Mouse (Mus musculus) CH12.LX (cell line): ENCODE measurements around the gene Fen1. TPM values are rescaled to one million over a fixed set of nuclear protein-coding genes. Genes with fewer than 3 reads are reported as not detected.

ENCODE experiments used
- DNase-seq: peaks from one replicate; pipeline ENCODE4 v3.0.0-alpha.2; 2013; ENCODE audit errors: extremely low read depth
- H3K27ac ChIP-seq: 2 replicates; pipeline ENCODE4 v1.5.1; 2012; ENCODE audit warnings: low read depth, mild to moderate bottlenecking, control low read depth, moderate library complexity; ENCODE audit not compliant: insufficient read depth
- H3K27me3 ChIP-seq: replicated peaks from 2 replicates; pipeline ENCODE3; 2012; ENCODE audit warnings: inconsistent platforms
- H3K36me3 ChIP-seq, 2 experiments: replicated peaks in 1 of 2; 2 replicates each; pipeline versions ENCODE3 to v1.6.1; 2012; ENCODE audit warnings: inconsistent platforms in 1 of 2, low read length in 1 of 2, mild to moderate bottlenecking in 1 of 2, mixed read lengths in 1 of 2, moderate library complexity in 1 of 2; ENCODE audit not compliant: control insufficient read depth in 1 of 2, insufficient read depth in 1 of 2
- H3K4me1 ChIP-seq, 2 experiments: 2 replicates each; pipeline ENCODE4 v1.6.1; 2012; ENCODE audit warnings: inconsistent platforms in 1 of 2, moderate library complexity in 1 of 2; ENCODE audit not compliant: insufficient read depth in 2 of 2, control insufficient read depth in 1 of 2
- H3K4me2 ChIP-seq: 2 replicates; pipeline ENCODE4 v1.6.1; 2012; ENCODE audit warnings: low read depth, mild to moderate bottlenecking, control low read depth; ENCODE audit not compliant: poor library complexity, insufficient read depth, severe bottlenecking
- H3K4me3 ChIP-seq, 3 experiments: fragments of 150-350 bp in 1 of 3; sonication (generic) in 1 of 3; replicated peaks in 1 of 3; 2 replicates each; pipeline versions ENCODE3 to v1.5.1; 2011 to 2012; ENCODE audit warnings: low read depth in 2 of 3, low read length in 2 of 3, mild to moderate bottlenecking in 2 of 3, moderate library complexity in 2 of 3, control low read depth in 1 of 3, improper control_type of control experiment in 1 of 3, inconsistent platforms in 1 of 3, mixed read lengths in 1 of 3; ENCODE audit not compliant: poor library complexity in 1 of 3
- H3K79me2 ChIP-seq: replicated peaks from 2 replicates; pipeline ENCODE4 v1.6.1; 2012; ENCODE audit warnings: mild to moderate bottlenecking, moderate library complexity; ENCODE audit not compliant: control insufficient read depth, poor library complexity, insufficient read depth, severe bottlenecking; ENCODE audit errors: extremely low read depth
- H3K9ac ChIP-seq: 2 replicates; pipeline ENCODE4 v1.6.1; 2012; ENCODE audit warnings: low read depth, mild to moderate bottlenecking, control low read depth, moderate library complexity; ENCODE audit not compliant: insufficient read depth
- H3K9me3 ChIP-seq: replicated peaks from 2 replicates; pipeline ENCODE3; 2012; ENCODE audit warnings: low read length, inconsistent platforms, mixed read lengths
- BHLHE40 ChIP-seq: IDR thresholded peaks from 2 replicates; pipeline ENCODE4 v1.6.1; 2011; ENCODE audit warnings: mild to moderate bottlenecking, low read depth, low read length, improper control_type of control experiment
- CTCF ChIP-seq, 2 experiments: IDR thresholded peaks in 1 of 2; conservative IDR thresholded peaks in 1 of 2; 2 replicates each; pipeline ENCODE4 v1.5.1; 2011 to 2012; ENCODE audit warnings: low read depth in 2 of 2, low read length in 2 of 2, improper control_type of control experiment in 1 of 2, inconsistent platforms in 1 of 2, mild to moderate bottlenecking in 1 of 2, moderate library complexity in 1 of 2
- ELF1 ChIP-seq: IDR thresholded peaks from 2 replicates; pipeline ENCODE4 v1.6.1; 2014; ENCODE audit warnings: low read depth, mild to moderate bottlenecking, inconsistent platforms, low read length, improper control_type of control experiment
- EP300 ChIP-seq: IDR thresholded peaks from 2 replicates; pipeline ENCODE4 v1.6.1; 2011; ENCODE audit warnings: low read length, improper control_type of control experiment
- ETS1 ChIP-seq: conservative IDR thresholded peaks from 2 replicates; pipeline ENCODE4 v1.6.1; 2012; ENCODE audit warnings: low read depth, mild to moderate bottlenecking, inconsistent platforms, low read length, improper control_type of control experiment, moderate library complexity
- GABPA ChIP-seq: IDR thresholded peaks from 2 replicates; pipeline ENCODE4 v1.6.1; 2012; ENCODE audit warnings: low read depth, low read length, improper control_type of control experiment, inconsistent platforms; ENCODE audit not compliant: insufficient replicate concordance
- HCFC1 ChIP-seq: IDR thresholded peaks from 2 replicates; pipeline ENCODE4 v1.6.1; 2012; ENCODE audit warnings: low read depth, mild to moderate bottlenecking, inconsistent platforms, low read length, improper control_type of control experiment
- IRF4 ChIP-seq: IDR thresholded peaks from 2 replicates; pipeline ENCODE4 v1.6.1; 2014; ENCODE audit warnings: low read depth, mild to moderate bottlenecking, inconsistent platforms, low read length, improper control_type of control experiment
- JUN ChIP-seq: IDR thresholded peaks from 2 replicates; pipeline ENCODE4 v1.6.1; 2011; ENCODE audit warnings: low read depth, mild to moderate bottlenecking, low read length, improper control_type of control experiment, moderate library complexity; ENCODE audit not compliant: insufficient read depth
- JUND ChIP-seq: conservative IDR thresholded peaks from 2 replicates; pipeline ENCODE4 v1.6.1; 2011; ENCODE audit warnings: low read depth, low read length, improper control_type of control experiment
- KAT2A ChIP-seq: IDR thresholded peaks from 2 replicates; pipeline ENCODE4 v1.6.1; 2012; ENCODE audit warnings: low read length, improper control_type of control experiment, inconsistent platforms; ENCODE audit not compliant: insufficient replicate concordance
- MAFK ChIP-seq: IDR thresholded peaks from 2 replicates; pipeline ENCODE4 v1.6.1; 2011; ENCODE audit warnings: low read length, improper control_type of control experiment; ENCODE audit not compliant: insufficient replicate concordance
- MEF2A ChIP-seq: IDR thresholded peaks from 2 replicates; pipeline ENCODE4 v1.6.1; 2014; ENCODE audit warnings: low read depth, mild to moderate bottlenecking, inconsistent platforms, low read length, improper control_type of control experiment, borderline replicate concordance
- NELFE ChIP-seq: IDR thresholded peaks from 2 replicates; pipeline ENCODE4 v1.6.1; 2011; ENCODE audit warnings: low read depth, low read length, improper control_type of control experiment
- PAX5 ChIP-seq: IDR thresholded peaks from 2 replicates; pipeline ENCODE4 v1.6.1; 2012; ENCODE audit warnings: low read length, inconsistent platforms, mixed read lengths
- RAD21 ChIP-seq: IDR thresholded peaks from 2 replicates; pipeline ENCODE4 v1.6.1; 2011; ENCODE audit warnings: low read depth, mild to moderate bottlenecking, low read length, improper control_type of control experiment, moderate library complexity
- RCOR1 ChIP-seq: conservative IDR thresholded peaks from 2 replicates; pipeline ENCODE4 v1.6.1; 2012; ENCODE audit warnings: low read depth, mild to moderate bottlenecking, inconsistent platforms, low read length, improper control_type of control experiment
- SIN3A ChIP-seq: IDR thresholded peaks from 2 replicates; pipeline ENCODE4 v1.6.1; 2012; ENCODE audit warnings: low read length, improper control_type of control experiment, inconsistent platforms
- SMC3 ChIP-seq: IDR thresholded peaks from 2 replicates; pipeline ENCODE4 v1.6.1; 2011; ENCODE audit warnings: low read depth, low read length, improper control_type of control experiment
- UBTF ChIP-seq: IDR thresholded peaks from 2 replicates; pipeline ENCODE4 v1.6.1; 2012; ENCODE audit warnings: low read depth, mild to moderate bottlenecking, inconsistent platforms, low read length, improper control_type of control experiment, moderate library complexity
- USF1 ChIP-seq: IDR thresholded peaks from 2 replicates; pipeline ENCODE4 v1.6.1; 2014; ENCODE audit warnings: low read depth, mild to moderate bottlenecking, inconsistent platforms, low read length, improper control_type of control experiment
- ZC3H11A ChIP-seq: IDR thresholded peaks from 2 replicates; pipeline ENCODE4 v1.6.1; 2012; ENCODE audit warnings: low read depth, mild to moderate bottlenecking, inconsistent platforms, low read length, improper control_type of control experiment
- ZNF384 ChIP-seq: IDR thresholded peaks from 2 replicates; pipeline ENCODE4 v1.6.1; 2012; ENCODE audit warnings: low read depth, low read length, improper control_type of control experiment, inconsistent platforms
- dilution Hi-C: fragments of 300-500 bp; cut with MboI; formaldehyde crosslinking; loops from 2 replicates; pipeline ENCODE4 v1.14.3; 2020; ENCODE audit warnings: low sequenced_read_pairs; ENCODE audit not compliant: extremely low pct_unique_long_range_greater_than_20kb, extremely low pct_ligation_motif_present
- in situ Hi-C: fragments of 300-500 bp; cut with MboI; formaldehyde crosslinking; loops from 3 replicates; pipeline ENCODE4 v1.14.3; 2019; ENCODE audit warnings: low sequenced_read_pairs, low pct_ligation_motif_present, low pct_unique_long_range_greater_than_20kb, mixed read lengths
- polyA plus RNA-seq: library from polyadenylated mRNA; unstranded; fragments of >175 nt; gene quantifications from 2 replicates; pipeline ENCODE4 v1.2.1, GENCODE M21; 2012; ENCODE audit warnings: low read depth; ENCODE audit not compliant: insufficient read length
- total RNA-seq, 2 experiments: library from RNA; depleted of rRNA; stranded (reverse); fragments of 300-350 nt in 1 of 2; fragments of >200 nt in 1 of 2; gene quantifications; 2 replicates each; pipeline ENCODE4 v1.2.3; 2012 to 2014

Fen1 gene
- total and polyA plus RNA-seq, 3 experiments: 111 to 156 (median 125) TPM

DNA sequence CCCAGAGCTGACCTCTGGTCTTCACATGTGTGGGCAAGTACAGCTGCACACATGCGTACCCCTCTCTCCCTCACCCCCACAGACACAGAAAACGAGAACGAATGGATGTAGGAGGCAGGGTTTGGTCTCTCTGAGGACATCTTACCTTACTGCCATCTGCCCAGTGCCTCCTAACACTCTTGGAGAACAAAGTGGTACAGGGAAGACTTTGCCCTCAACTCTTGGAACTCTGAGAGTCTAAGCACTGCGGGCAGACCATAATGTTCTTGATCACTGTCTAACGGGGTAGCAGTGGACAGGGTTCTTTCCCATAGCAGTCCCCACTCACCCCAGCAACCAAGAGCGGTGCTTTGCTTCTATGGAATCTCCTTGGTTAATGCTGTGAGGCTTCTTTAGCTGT is 14.9 kb downstream of the Fen1 start:
- dilution Hi-C loops: no loop called here
- no peaks in the 10 kb centered on the region for H3K27me3 ChIP-seq
- H3K4me2 ChIP-seq: no peak overlapping the region
- DNase-seq: no peak
- peaks cover 10 to 32% of the 10 kb centered on the region in 2 experiments for H3K4me1 ChIP-seq
- peaks cover 52 to 90% of the 10 kb centered on the region in 2 experiments for H3K36me3 ChIP-seq
- H3K9ac ChIP-seq: no peak overlapping the region
- no peak overlapping the region for H3K27ac ChIP-seq
- no peaks in the 10 kb centered on the region for H3K9me3 ChIP-seq
- no peak for TF ChIP-seq HCFC1
- TF ChIP-seq CTCF (conservative IDR thresholded peaks at IDR 0.05 in 1 of 2, IDR thresholded peaks at IDR 0.05 in 1 of 2; ENCODE audit: low read depth in 2 of 2, low read length in 2 of 2): no peak
- TF ChIP-seq JUN: no peak
- TF ChIP-seq USF1: no peak
- TF ChIP-seq, all 38 proteins: peak for 0
- in situ Hi-C loops: no loop called here
- H3K79me2 ChIP-seq: no peaks in the 10 kb centered on the region
- H3K4me3 ChIP-seq: no peak overlapping the region

DNA sequence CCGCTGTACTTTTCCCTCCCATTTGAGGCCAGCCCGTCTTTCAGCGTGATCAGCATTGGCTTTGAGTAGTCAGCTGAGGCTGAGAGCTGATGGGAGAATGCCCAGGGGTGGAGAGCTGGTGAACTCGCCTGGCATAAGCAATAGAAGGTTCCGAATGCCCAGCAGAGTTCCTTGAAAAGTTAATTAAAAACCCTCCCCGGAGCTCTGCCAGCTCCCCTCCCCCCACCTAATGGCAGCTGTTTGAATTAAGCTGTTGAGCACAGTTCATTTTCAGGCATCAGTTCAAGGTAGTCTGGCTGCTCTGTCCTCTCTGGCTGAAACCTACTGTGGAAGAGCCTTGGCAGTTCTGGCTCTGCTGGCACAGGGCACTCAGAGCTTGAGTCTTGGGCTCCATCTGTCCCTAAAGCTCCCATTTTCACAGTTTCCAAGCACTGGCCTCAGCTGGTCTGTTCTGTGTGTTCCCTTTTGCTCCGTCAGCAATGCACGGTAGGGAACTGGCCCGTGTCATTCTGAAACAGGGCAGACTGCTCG is 15.6 kb downstream of the Fen1 start:
- TF ChIP-seq SIN3A: no peak
- TF ChIP-seq JUND: no peak
- TF ChIP-seq MEF2A: no peak
- TF ChIP-seq ELF1: no peak
- TF ChIP-seq ZNF384: no peak
- TF ChIP-seq BHLHE40: no peak
- no peak for TF ChIP-seq PAX5
- no peak for TF ChIP-seq MAFK
- TF ChIP-seq HCFC1: no peak
- no peak for TF ChIP-seq EP300
- TF ChIP-seq RAD21: no peak
- TF ChIP-seq ETS1: no peak
- no peak for TF ChIP-seq UBTF
- no peak for TF ChIP-seq NELFE
- no peak for TF ChIP-seq SMC3
- TF ChIP-seq ZC3H11A: no peak
- no peak for TF ChIP-seq IRF4
- TF ChIP-seq RCOR1: no peak
- no peak for TF ChIP-seq GABPA
- TF ChIP-seq KAT2A: no peak
- no peak for DNase-seq
- in situ Hi-C loops: no loop called here
- Histone ChIP-seq H3K79me2 (no peaks in the 10 kb centered on the region), H3K27ac (no peak overlapping the region), H3K36me3 (peaks cover 46 to 83% of the 10 kb centered on the region in 2 experiments), H3K4me2 (no peak overlapping the region), H3K27me3 (no peaks in the 10 kb centered on the region), H3K4me1 (peaks cover 11 to 37% of the 10 kb centered on the region in 2 experiments), H3K9ac (no peak overlapping the region), H3K9me3 (no peaks in the 10 kb centered on the region), H3K4me3 (no peak overlapping the region)
- dilution Hi-C loops: no loop called here
